Mouse (Mus musculus) erythroblast, embryonic 14.5 days (primary cell): ENCODE data around the gene Sema4a.

Experiments used
- GATA1 ChIP-seq: IDR thresholded peaks from 2 replicates; pipeline ENCODE4 v1.6.1; 2012; ENCODE audit warnings: low read length, inconsistent platforms, mixed read lengths
- TAL1 ChIP-seq: IDR thresholded peaks from 3 replicates; pipeline ENCODE4 v1.6.1; 2012; ENCODE audit warnings: low read length, inconsistent platforms, mixed read lengths

DNA sequence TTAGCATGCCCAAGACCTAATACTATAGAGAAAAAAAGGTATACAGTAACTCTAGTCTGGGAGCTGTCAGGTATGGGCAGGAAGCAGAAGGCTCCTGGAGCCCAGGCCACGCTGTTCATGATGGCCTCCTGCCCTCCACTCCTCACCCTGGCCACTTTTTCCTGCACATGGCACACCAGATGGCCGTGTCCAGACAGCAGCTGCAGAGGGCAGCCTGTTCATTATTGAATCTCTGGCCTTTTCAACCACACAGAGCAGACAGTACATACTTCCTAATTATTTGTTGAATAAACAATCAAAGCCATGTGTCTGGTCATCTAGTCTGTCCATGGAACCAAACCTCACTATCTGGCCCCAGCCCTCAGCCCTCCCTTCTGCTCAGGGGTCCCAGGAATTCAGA lies 62.3 kb downstream of the Sema4a start:
- TF ChIP-seq GATA1 (no peak), TAL1 (no peak)
